26 mouse cellular contexts compared by ENCODE assay signal in genomic region chr3:59304944-59305343, GRCm38 (mm10). TPM values are rescaled to one million over a fixed set of nuclear protein-coding genes. Genes with fewer than 3 reads are reported as not detected.
"Had no signal": no experiment of that assay in that cellular context is flagged by ENCODE, and none has a peak within 500 bp of the region (broad histone marks: within the 10 kb centered on the region; RNA-seq: fewer than 3 reads in every experiment).

No protein-coding gene starts in this region.

- H3K27ac ChIP-seq: gastrocnemius, adult 2 months; heart, adult 2 months; hindbrain, embryonic 10.5 days; hindbrain, embryonic 12.5 days; hindbrain, embryonic 14.5 days; intestine, embryonic 15.5 days; left cerebral cortex, adult 2 months; limb, embryonic 10.5 days; limb, embryonic 12.5 days; liver, embryonic 13.5 days; liver, embryonic 15.5 days had no signal

- H3K4me1 ChIP-seq: heart, embryonic 12.5 days; hindbrain, embryonic 10.5 days; hindbrain, embryonic 12.5 days; intestine, embryonic 15.5 days; limb, embryonic 10.5 days; limb, embryonic 12.5 days; liver, embryonic 13.5 days; liver, embryonic 15.5 days had no signal

- H3K4me2 ChIP-seq: heart, embryonic 12.5 days; hindbrain, embryonic 12.5 days; hindbrain, embryonic 14.5 days; intestine, embryonic 15.5 days; limb, embryonic 12.5 days; liver, embryonic 11.5 days; liver, embryonic 13.5 days; liver, embryonic 15.5 days had no signal

- H3K27me3 ChIP-seq: heart, embryonic 12.5 days; hindbrain, embryonic 12.5 days; intestine, embryonic 15.5 days; limb, embryonic 12.5 days; liver, embryonic 13.5 days; liver, embryonic 15.5 days had no signal

- H3K4me3 ChIP-seq: gastrocnemius, adult 2 months; heart, adult 2 months; heart, embryonic 12.5 days; hindbrain, embryonic 10.5 days; hindbrain, embryonic 12.5 days; intestine, embryonic 15.5 days; left cerebral cortex, adult 2 months; limb, embryonic 10.5 days; limb, embryonic 12.5 days; liver, embryonic 13.5 days; liver, embryonic 15.5 days had no signal

- H3K9ac ChIP-seq: heart, embryonic 12.5 days; hindbrain, embryonic 12.5 days; hindbrain, embryonic 14.5 days; intestine, embryonic 15.5 days; limb, embryonic 12.5 days; liver, embryonic 13.5 days; liver, embryonic 15.5 days had no signal

- H3K9me3 ChIP-seq: heart, embryonic 12.5 days; hindbrain, embryonic 10.5 days; hindbrain, embryonic 12.5 days; intestine, embryonic 15.5 days; limb, embryonic 10.5 days; limb, embryonic 12.5 days; liver, embryonic 13.5 days; liver, embryonic 15.5 days had no signal

- ATAC-seq: hindbrain, embryonic 16.5 days; inflammation-experienced regulatory T-cells, adult 6 months; intestine, embryonic 15.5 days; intestine, postnatal 0 days had no signal

- H3K36me3 ChIP-seq: hindbrain, embryonic 10.5 days; hindbrain, embryonic 12.5 days; intestine, embryonic 15.5 days; limb, embryonic 10.5 days; limb, embryonic 12.5 days; liver, embryonic 13.5 days; liver, embryonic 15.5 days had no signal

- DNase-seq: gastrocnemius, adult 2 months; gastrocnemius, postnatal 10 days; gastrocnemius, postnatal 25 days; heart, adult 2 months; heart, postnatal 10 days; heart, postnatal 4 days; kidney, adult 18-20 months; kidney, adult 8-10 months; kidney, postnatal 10 days; kidney, postnatal 25 days; kidney, postnatal 4 days; liver; liver, embryonic 13.5 days had no signal

RNA-seq across cellular contexts. Expression of gene Igsf10, which starts 39.2 kb away (rescaled TPM):
- polyA plus RNA-seq: inflammation-experienced regulatory T-cells, adult 6 months had no signal
